Mouse (Mus musculus) left cerebral cortex, postnatal 14 days (tissue): ENCODE data around the gene Cbx6. TPM values are rescaled to one million over a fixed set of nuclear protein-coding genes. Genes with fewer than 3 reads are reported as not detected.
A peak's percentile ranks its signal among the peaks of the same experiment; 100 is the strongest.

Source experiments
- DNase-seq, 2 experiments: peaks; one replicate each; pipeline ENCODE4 v3.0.0; 2021 to 2022; ENCODE audit warnings: low spot score in 2 of 2, mixed read lengths in 1 of 2
- intact Hi-C: fragments of 180-260 bp; cut with DNase I; formaldehyde crosslinking; loops from one replicate; pipeline ENCODE4 v1.15.1; 2025
- total RNA-seq, 2 experiments: library from RNA; stranded (reverse); gene quantifications; 2 replicates each; pipeline ENCODE4 v1.2.3; 2021

Cbx6 gene
- total RNA-seq, 2 experiments from 2014 or later, result 429 to 483 TPM

DNA sequence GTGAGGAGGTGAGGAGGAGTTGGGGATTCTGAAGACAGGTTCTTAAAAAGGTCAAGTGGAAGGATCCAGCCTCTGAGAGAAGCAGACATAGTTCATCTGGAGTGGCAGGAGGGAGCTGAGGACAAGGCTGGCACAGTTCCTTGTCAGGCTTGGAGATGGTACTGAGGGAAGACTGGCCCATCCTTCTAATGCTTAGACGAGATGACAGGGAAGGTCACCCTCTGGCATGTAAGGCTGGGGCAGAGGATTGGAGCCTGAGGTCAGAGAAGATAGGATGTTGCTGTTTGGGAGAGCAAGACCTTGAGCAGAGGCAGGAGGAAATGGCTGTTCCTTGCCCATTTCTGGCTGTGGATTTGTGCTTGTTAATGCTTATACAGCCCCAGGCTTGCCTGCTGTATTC, 49.4 kb downstream of the Cbx6 start:
- intact Hi-C loops, result no loop called here
- no peak for DNase-seq

DNA sequence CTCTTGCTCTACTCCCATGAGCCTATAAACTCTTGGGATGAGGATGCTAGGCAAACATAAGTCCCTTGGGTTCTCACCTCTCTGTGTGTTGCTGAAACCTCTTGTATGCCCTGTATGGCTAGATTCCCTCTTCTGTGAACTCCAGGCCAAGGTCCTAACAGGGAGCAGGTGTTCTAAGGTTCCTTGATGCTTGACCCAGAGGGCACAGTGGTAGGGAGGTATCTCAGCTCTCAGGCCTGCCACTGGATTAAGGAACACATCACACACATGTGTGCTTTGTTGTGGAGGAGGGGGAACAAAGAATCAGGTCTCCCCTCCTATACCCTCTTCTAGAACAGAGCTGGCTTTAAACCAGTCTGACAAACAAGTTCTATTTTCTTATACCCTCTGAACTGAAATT, 56.7 kb downstream of the Cbx6 start, which contains the start of gene Dnal4:
Dnal4 (minus strand) TSS at position 101 of the 400 bp plus-strand sequence.
- DNase-seq, result no peak
- intact Hi-C loops, result no loop called here

DNA sequence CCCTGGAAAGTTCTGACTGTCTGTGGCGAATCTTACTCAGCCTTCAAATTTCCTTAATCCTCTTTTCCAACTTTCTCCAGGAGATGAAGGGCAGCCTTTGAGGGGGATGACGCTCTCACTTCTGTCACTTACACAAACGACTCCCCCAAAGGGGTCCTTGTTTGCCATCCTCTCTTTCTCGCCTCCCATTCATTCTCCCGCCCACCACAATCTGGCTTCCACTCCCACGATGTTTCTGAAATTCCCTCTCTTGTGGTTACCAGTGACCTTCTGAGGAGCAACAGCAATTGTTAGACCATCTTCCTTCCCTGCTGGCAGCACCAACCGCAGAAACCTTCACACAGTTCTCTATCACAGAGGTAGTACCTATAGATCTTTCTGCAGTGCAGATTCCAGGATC, 58.8 kb downstream of the Cbx6 start:
- no peak for DNase-seq
- intact Hi-C loops, result no loop called here

DNA sequence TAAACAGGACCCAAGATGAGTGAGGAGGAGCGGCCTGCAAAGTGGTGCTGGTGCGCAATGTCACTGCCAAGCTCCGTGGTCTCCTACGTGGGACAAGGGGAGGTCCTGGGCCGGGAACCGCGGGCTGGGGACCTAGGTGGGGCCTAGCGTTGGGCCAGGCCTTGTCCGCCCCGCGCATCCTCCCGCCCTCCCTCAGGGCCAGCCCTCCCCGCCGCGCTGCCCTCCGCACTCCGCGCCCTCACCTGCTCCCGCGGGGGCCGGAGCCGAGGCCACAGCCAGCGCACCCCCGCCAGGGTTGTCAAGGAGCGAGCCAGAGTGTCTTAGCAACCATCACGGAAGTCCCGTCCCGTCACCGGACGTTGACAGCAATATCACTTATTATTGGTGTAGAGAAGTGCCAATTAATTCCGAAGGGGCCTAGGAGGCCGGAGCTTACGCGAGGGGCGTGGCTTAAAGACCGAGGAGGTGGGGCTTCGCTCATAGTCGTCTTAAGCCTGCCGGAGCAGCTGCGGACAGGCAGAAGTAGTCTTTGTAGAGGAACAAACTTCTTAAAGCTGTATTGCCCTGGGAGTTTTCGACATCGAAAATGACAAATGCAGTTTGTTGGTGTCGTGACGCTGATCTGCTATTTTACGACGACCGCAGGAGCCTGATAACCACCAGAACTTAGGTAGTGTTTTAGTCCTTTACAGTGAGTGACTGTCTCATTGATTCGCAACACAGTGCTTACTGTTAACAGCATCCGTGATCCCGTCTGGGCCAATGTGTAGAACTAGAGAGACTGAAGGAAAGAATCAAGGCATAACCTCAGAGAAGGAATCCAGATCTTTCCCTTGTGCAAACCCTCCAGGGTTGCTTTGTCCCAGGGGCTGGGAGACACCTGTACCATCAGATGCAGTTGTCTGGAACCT, 60.1 kb downstream of the Cbx6 start:
- intact Hi-C loops, result no loop called here
- peak; percentile 96 to 99 for DNase-seq

Other genes starting within 250 kb of the Cbx6 start
- gene Dmc1, start 229.6 kb downstream of the Cbx6 start, total RNA-seq, result under 1 TPM; 0.59 to 0.87 TPM
- gene Fam227a, start 175.7 kb downstream of the Cbx6 start, total RNA-seq, result 10 to 100 TPM in 1 of 2 experiments, 1 to 10 TPM in 1; 7.0 to 12.4 TPM
- 10 to 100 TPM; 65.3 to 69.2 TPM for gene Cby1, start 175.5 kb downstream of the Cbx6 start, total RNA-seq
- gene Tomm22, start 163.8 kb downstream of the Cbx6 start, total RNA-seq, result 10 to 100 TPM; 97.8 to 99.7 TPM
- gene Josd1, start 146.8 kb downstream of the Cbx6 start, total RNA-seq, result 10 to 100 TPM; 56.1 to 66.2 TPM
- gene Gtpbp1, start 143.8 kb downstream of the Cbx6 start, total RNA-seq, result 10 to 100 TPM; 44.1 to 44.7 TPM
- gene Sun2, start 92.2 kb downstream of the Cbx6 start, total RNA-seq, result 10 to 100 TPM; 24.8 to 25.3 TPM
- 10 to 100 TPM; 37.5 to 39.7 TPM for gene Dnal4, start 56.8 kb downstream of the Cbx6 start, total RNA-seq
- gene Nptxr, start 29.9 kb downstream of the Cbx6 start, total RNA-seq, result 100 to 1,000 TPM; 693 to 768 TPM
- gene Npcd, start 451 bp downstream of the Cbx6 start, total RNA-seq, result 10 to 100 TPM in 1 of 2 experiments, 1 to 10 TPM in 1; 7.3 to 53.6 TPM
- 1 to 10 TPM; 4.2 to 5.1 TPM for gene Apobec3, start 57.0 kb upstream of the Cbx6 start, total RNA-seq
- gene Cbx7, start 136.4 kb upstream of the Cbx6 start, total RNA-seq, result 10 to 100 TPM in 1 of 2 experiments, 1 to 10 TPM in 1; 9.9 to 11.9 TPM
- 10 to 100 TPM; 41.9 to 42.8 TPM for gene Pdgfb, start 180.3 kb upstream of the Cbx6 start, total RNA-seq